Mouse (Mus musculus): Measurements from ENCODE around the gene Aldh5a1. TPM values are rescaled to one million over a fixed set of nuclear protein-coding genes. Genes with fewer than 3 reads are reported as not detected.

The Aldh5a1 gene
- total RNA-seq, 2 experiments from 2014 or later, result 60.6 to 61.7 TPM

GRCm38 (mm10) chr13:24868233-24868632 is 69.2 kb downstream of the Aldh5a1 start:
- DNase-seq (ENCODE audit: extremely low spot score in 1 of 2, low spot score in 1 of 2), result no peak

GRCm38 (mm10) chr13:24867789-24868188 is 69.7 kb downstream of the Aldh5a1 start:
- DNase-seq (ENCODE audit: extremely low spot score in 1 of 2, low spot score in 1 of 2), result no peak

- no peak for DNase-seq (ENCODE audit: extremely low spot score in 1 of 2, low spot score in 1 of 2)
Observed at GRCm38 (mm10) chr13:24866430-24867402, 70.7 kb downstream of the Aldh5a1 start.

GRCm38 (mm10) chr13:24862520-24862919 is 74.9 kb downstream of the Aldh5a1 start:
- DNase-seq (ENCODE audit: extremely low spot score in 1 of 2, low spot score in 1 of 2), result peak; percentile 26 to 75

- no peak for DNase-seq (ENCODE audit: extremely low spot score in 1 of 2, low spot score in 1 of 2)
Observed at GRCm38 (mm10) chr13:24862021-24862420, 75.4 kb downstream of the Aldh5a1 start.

- no peak for DNase-seq (ENCODE audit: extremely low spot score in 1 of 2, low spot score in 1 of 2)
Observed at GRCm38 (mm10) chr13:24861084-24861483, 76.4 kb downstream of the Aldh5a1 start.

- DNase-seq (ENCODE audit: extremely low spot score in 1 of 2, low spot score in 1 of 2), result no peak
Observed at GRCm38 (mm10) chr13:24859115-24859514, 78.3 kb downstream of the Aldh5a1 start.

Other genes starting within 250 kb of the Aldh5a1 start
- gene Armh2, start 196.4 kb downstream of the Aldh5a1 start, total RNA-seq (2021), result not detected
- 1 to 10 TPM; 1.8 to 2.5 TPM for gene Gmnn, start 175.7 kb downstream of the Aldh5a1 start, total RNA-seq (2021)
- 100 to 1,000 TPM; 162 to 165 TPM for gene BC005537, start 136.0 kb downstream of the Aldh5a1 start, total RNA-seq (2021)
- gene Acot13, start 106.1 kb downstream of the Aldh5a1 start, total RNA-seq (2021), result 100 to 1,000 TPM; 107 to 109 TPM
- gene Tdp2, start 106.0 kb downstream of the Aldh5a1 start, total RNA-seq (2021), result 10 to 100 TPM; 20.3 to 24.6 TPM
- 10 to 100 TPM; 25.4 to 26.7 TPM for gene D130043K22Rik, start 92.5 kb downstream of the Aldh5a1 start, total RNA-seq (2021)
- gene Gpld1, start 5.5 kb upstream of the Aldh5a1 start, total RNA-seq (2021), result 10 to 100 TPM; 11.9 to 20.7 TPM
- gene Mrs2, start 82.7 kb upstream of the Aldh5a1 start, total RNA-seq (2021), result 10 to 100 TPM; 56.6 to 60.5 TPM
- 10 to 100 TPM in 1 of 2 experiments, 1 to 10 TPM in 1; 9.7 to 12.1 TPM for gene Dcdc2a, start 118.3 kb upstream of the Aldh5a1 start, total RNA-seq (2021)